Mouse (Mus musculus) midbrain, embryonic 11.5 days (tissue): ENCODE measurements around the gene Rexo2. TPM values are rescaled to one million over a fixed set of nuclear protein-coding genes. Genes with fewer than 3 reads are reported as not detected.
"Not testable (repeated sequence)": the region's sequence is repeated elsewhere in the genome, so short reads cannot be mapped to it uniquely, and the experiment has no call there.

Experiments
- ATAC-seq: fragments of 200-750 bp; cut with Nextera tagmentation; 2 replicates; pipeline ENCODE4 v1.8.0; 2017; ENCODE audit warnings: moderate TSS enrichment, moderate library complexity; ENCODE audit not compliant: low FRiP score
- DNase-seq: peaks from one replicate; pipeline ENCODE4 v3.0.0; 2015; ENCODE audit warnings: low spot score; ENCODE audit errors: missing footprints
- H3K27ac ChIP-seq: fragments of 300-500 bp; sonication (generic); 2 replicates; pipeline ENCODE4 v1.5.1; 2014; ENCODE audit warnings: low read depth, low read length
- H3K27me3 ChIP-seq: fragments of 300-500 bp; sonication (generic); 2 replicates; pipeline ENCODE4 v1.6.1; 2014; ENCODE audit warnings: mild to moderate bottlenecking, low read length, moderate library complexity, mixed read lengths; ENCODE audit not compliant: control insufficient read depth, insufficient read depth
- H3K36me3 ChIP-seq: fragments of 300-500 bp; sonication (generic); 2 replicates; pipeline ENCODE4 v1.6.1; 2014; ENCODE audit warnings: mild to moderate bottlenecking, low read length, moderate library complexity, mixed read lengths; ENCODE audit not compliant: control insufficient read depth, insufficient read depth
- H3K4me1 ChIP-seq: fragments of 300-500 bp; sonication (generic); 2 replicates; pipeline ENCODE4 v1.6.1; 2014; ENCODE audit warnings: low read length; ENCODE audit not compliant: control insufficient read depth, insufficient read depth
- H3K4me2 ChIP-seq: fragments of 300-500 bp; sonication (generic); 2 replicates; pipeline ENCODE4 v1.6.1; 2014; ENCODE audit warnings: mild to moderate bottlenecking, moderate library complexity
- H3K4me3 ChIP-seq: fragments of 300-500 bp; sonication (generic); 2 replicates; pipeline ENCODE4 v1.5.1; 2014; ENCODE audit warnings: low read depth, low read length
- H3K9ac ChIP-seq: fragments of 300-500 bp; sonication (generic); 2 replicates; pipeline ENCODE4 v1.6.1; 2014; ENCODE audit warnings: low read length
- H3K9me3 ChIP-seq: fragments of 300-500 bp; sonication (generic); 2 replicates; pipeline ENCODE4 v1.6.1; 2016; ENCODE audit warnings: low read length; ENCODE audit not compliant: control insufficient read depth
- WGBS: fragments of 180-500 bp; shearing (Covaris S2); extraction: QIAGEN DNeasy Blood & Tissue Kit; methylation state at CpG from one replicate; pipeline ENCODE4 v1.1.7; 2014; 5-methylcytosine and 5-hydroxymethylcytosine counted together
- polyA plus RNA-seq: library from polyadenylated mRNA; unstranded; fragments of >200 nt; fragmentation: Nextera tagmentation; extraction: Ambion mirVana; gene quantifications from 2 replicates; pipeline ENCODE4 v1.2.1, GENCODE M21; 2014

Rexo2 gene
- polyA plus RNA-seq, 1 experiment from 2014 or later = 72.0 TPM

DNA sequence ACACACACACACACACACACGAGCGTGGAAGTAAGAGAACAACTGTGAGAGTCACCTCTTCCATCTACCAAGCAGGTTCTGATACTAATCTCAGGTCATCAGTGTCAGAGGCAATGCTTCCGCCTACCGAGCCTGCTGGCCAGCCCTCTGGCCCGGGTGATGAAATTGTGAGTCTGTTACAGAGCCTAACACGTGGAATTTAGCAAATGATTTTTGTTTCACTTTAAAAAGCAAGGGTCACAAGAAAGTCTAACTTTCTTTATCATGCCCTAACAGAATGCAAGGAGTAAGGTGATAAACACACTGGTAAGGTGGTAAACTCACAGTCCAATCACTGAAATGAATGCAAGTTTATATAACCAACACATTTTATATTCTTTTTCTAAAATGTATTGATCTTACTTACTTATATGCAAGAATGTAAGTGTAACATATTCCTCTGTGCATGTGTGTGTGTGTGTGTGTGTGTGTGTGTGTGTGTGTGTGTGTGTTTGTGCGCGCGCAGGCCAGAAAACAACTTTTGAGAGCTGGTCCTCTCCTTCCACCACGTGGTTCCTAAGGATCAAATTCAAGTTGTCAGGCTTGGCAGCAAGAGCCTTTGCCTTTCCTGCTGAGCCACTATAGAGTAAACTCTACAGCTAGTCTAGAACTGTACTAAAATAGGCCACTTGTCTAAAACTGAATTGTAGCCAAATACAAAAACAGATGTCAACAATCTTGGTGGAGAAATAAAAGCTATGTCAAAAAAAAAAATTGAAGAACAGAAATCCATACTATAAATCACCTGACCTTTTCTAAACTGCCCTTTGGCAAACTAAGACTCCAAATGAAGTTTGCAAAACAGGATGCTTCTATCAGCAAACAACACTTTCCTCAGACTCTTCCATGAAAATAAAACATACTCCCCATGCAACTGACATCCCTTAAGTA is 3.9 kb downstream of the Rexo2 start:
- H3K4me1 ChIP-seq = peaks cover 4% of the 10 kb centered on the region; the same call in 1 of the 2 replicates
- H3K4me3 ChIP-seq = no peak overlapping the region
- no peaks in the 10 kb centered on the region for H3K36me3 ChIP-seq
- ATAC-seq = no peak
- no peak overlapping the region for H3K4me2 ChIP-seq
- no peaks in the 10 kb centered on the region for H3K9me3 ChIP-seq
- no peak for DNase-seq
- H3K9ac ChIP-seq = no peak overlapping the region
- no peaks in the 10 kb centered on the region for H3K27me3 ChIP-seq
- no peak overlapping the region for H3K27ac ChIP-seq
- WGBS = 92% methylated on average over 10 of the region's 10 CpGs

- no peak for DNase-seq
- Histone ChIP-seq H3K9ac (no peak overlapping the region), H3K27me3 (no peaks in the 10 kb centered on the region), H3K36me3 (no peaks in the 10 kb centered on the region), H3K27ac (no peak overlapping the region), H3K4me1 (no peaks in the 10 kb centered on the region), H3K9me3 (no peaks in the 10 kb centered on the region), H3K4me2 (no peak overlapping the region), H3K4me3 (no peak overlapping the region)
- 91% methylated on average over 9 of the region's 9 CpGs for WGBS
- ATAC-seq = no peak
Measured at GRCm38 (mm10) chr9:48474367-48474766, 6.1 kb downstream of the Rexo2 start.

DNA sequence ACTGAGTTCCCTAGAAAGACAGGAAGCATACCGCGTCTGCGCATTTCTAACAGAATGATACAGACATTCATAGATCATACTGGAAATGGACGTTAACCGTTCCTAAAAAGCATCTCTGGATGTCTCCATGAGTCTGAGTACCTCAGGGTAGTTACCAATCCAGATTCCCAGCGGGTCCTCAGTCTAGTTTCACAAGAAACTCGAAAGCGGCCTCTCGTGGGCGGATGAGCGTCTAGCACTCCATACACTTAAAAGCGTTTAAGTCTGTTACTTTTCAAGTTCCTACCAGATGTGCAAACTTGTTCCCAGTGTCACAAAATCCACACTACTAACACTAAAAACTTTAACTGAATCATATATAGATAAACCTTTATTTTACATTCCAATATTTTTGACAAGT is 7.3 kb downstream of the Rexo2 start:
- no peak for ATAC-seq
- 95% methylated on average over 12 of the region's 12 CpGs for WGBS
- H3K4me3 ChIP-seq = no peak overlapping the region

DNA sequence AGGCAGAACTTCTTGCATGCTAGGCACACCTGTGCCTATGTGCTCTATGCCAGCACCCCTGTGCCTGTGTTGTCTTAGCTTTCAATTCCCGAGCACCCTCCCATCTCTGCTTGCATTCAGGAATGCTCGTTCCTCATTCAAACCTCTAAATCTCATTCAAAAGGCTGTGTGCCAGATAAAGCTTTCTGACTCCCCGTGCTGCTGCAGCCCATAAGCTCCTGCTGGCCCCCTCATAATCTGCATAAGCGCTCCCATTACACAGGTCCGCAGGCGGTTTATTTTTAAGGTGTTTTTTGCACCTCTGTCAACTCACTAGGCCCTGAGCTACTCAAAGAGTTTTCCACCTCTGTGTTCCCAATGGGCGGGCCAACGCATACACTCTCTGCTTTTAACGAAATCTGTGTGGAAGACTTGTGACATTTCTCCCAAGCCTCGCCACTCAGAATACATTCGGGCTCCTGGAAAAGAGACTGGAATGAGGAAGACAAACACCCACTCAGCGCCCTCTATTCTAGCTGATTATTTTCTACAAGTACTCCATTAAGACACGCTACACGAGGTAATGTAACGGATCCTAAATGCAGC is 7.9 kb downstream of the Rexo2 start:
- Histone ChIP-seq H3K4me3 (no peak overlapping the region), H3K4me1 (no peaks in the 10 kb centered on the region), H3K36me3 (no peaks in the 10 kb centered on the region), H3K4me2 (no peak overlapping the region), H3K9me3 (no peaks in the 10 kb centered on the region), H3K27me3 (no peaks in the 10 kb centered on the region), H3K27ac (no peak overlapping the region), H3K9ac (no peak overlapping the region)
- no peak for DNase-seq
- 81% methylated on average over 15 of the region's 15 CpGs for WGBS
- ATAC-seq = no peak

More for the DNA sequence above, 7.3 kb downstream of the Rexo2 start:
- no peaks in the 10 kb centered on the region for H3K4me1 ChIP-seq
- no peak overlapping the region for H3K27ac ChIP-seq
- no peaks in the 10 kb centered on the region for H3K9me3 ChIP-seq
- no peaks in the 10 kb centered on the region for H3K27me3 ChIP-seq
- no peak for DNase-seq
- H3K9ac ChIP-seq = no peak overlapping the region
- H3K4me2 ChIP-seq = no peak overlapping the region
- no peaks in the 10 kb centered on the region for H3K36me3 ChIP-seq

- not testable (repeated sequence) for H3K4me3 ChIP-seq, H3K36me3 ChIP-seq
- 91% methylated on average over 5 of the region's 5 CpGs for WGBS
Measured at GRCm38 (mm10) chr9:48467471-48467870, 13.0 kb downstream of the Rexo2 start.

DNA sequence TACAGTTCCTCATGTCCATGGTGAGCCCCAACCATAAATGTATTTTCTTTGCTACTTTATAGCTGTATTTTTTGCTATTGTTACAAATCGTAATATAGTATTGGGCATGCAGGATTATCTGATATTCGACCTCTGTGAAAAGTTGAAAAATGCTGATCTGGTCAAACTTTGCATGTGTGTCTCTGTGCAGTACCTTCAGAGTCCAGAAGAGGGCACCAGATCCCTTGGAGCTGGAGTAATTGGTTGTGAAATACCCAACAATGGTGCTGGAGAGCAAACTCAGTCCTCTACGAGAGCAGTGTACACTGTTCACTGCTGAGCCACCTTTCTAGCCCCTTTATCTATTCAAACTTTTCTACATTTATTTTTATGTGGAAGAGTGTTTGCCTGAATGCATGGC is 13.6 kb downstream of the Rexo2 start:
- no peaks in the 10 kb centered on the region for H3K4me1 ChIP-seq
- no peak overlapping the region for H3K9ac ChIP-seq
- no peaks in the 10 kb centered on the region for H3K27me3 ChIP-seq
- no peak overlapping the region for H3K4me2 ChIP-seq
- ATAC-seq (no peak), DNase-seq (peak; percentile 89)
- no peaks in the 10 kb centered on the region for H3K36me3 ChIP-seq
- 69% methylated on average over 3 of the region's 3 CpGs for WGBS
- H3K4me3 ChIP-seq = no peak overlapping the region
- H3K9me3 ChIP-seq = no peaks in the 10 kb centered on the region
- no peak overlapping the region for H3K27ac ChIP-seq

More at GRCm38 (mm10) chr9:48467471-48467870, 13.0 kb downstream of the Rexo2 start:
- not testable (repeated sequence) for H3K9ac ChIP-seq, H3K27me3 ChIP-seq, H3K4me1 ChIP-seq, ATAC-seq, H3K4me2 ChIP-seq, DNase-seq, H3K27ac ChIP-seq, H3K9me3 ChIP-seq

DNA sequence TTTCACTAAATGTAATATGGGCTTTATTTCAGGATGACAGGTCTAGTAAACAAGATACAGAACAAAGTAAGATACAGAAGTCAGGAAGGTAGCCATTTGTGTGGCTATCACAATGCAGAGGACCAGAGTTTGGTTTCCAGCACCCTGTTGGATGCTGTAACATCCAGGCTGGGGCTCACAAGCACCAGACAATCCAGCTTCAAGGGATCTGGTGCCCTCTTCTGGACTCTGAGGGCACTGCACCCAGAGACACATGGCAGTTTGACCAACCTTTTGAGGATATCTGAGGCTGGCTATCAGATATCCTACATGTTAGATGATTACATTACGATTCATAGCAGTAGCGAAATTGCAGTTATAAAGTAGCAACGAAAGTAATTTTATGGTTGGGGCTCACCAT is 14.8 kb downstream of the Rexo2 start:
- H3K9me3 ChIP-seq = no peaks in the 10 kb centered on the region
- H3K4me3 ChIP-seq = no peak overlapping the region
- H3K4me2 ChIP-seq = no peak overlapping the region
- WGBS = 95% methylated on average over 3 of the region's 3 CpGs
- no peak for DNase-seq
- no peaks in the 10 kb centered on the region for H3K36me3 ChIP-seq
- no peak for ATAC-seq
- H3K4me1 ChIP-seq = no peaks in the 10 kb centered on the region
- no peak overlapping the region for H3K27ac ChIP-seq
- H3K27me3 ChIP-seq = no peaks in the 10 kb centered on the region
- no peak overlapping the region for H3K9ac ChIP-seq

GRCm38 (mm10) chr9:48461545-48461944 is 18.9 kb downstream of the Rexo2 start:
- Histone ChIP-seq H3K4me2 (no peak overlapping the region), H3K36me3 (no peaks in the 10 kb centered on the region), H3K27ac (no peak overlapping the region), H3K9ac (no peak overlapping the region), H3K4me1 (no peaks in the 10 kb centered on the region), H3K27me3 (no peaks in the 10 kb centered on the region), H3K9me3 (no peaks in the 10 kb centered on the region), H3K4me3 (no peak overlapping the region)
- DNase-seq (no peak), ATAC-seq (no peak)
- 97% methylated on average over 3 of the region's 3 CpGs for WGBS

GRCm38 (mm10) chr9:48460720-48461119 is 19.7 kb downstream of the Rexo2 start:
- Histone ChIP-seq H3K27me3 (no peaks in the 10 kb centered on the region), H3K27ac (no peak overlapping the region), H3K9me3 (no peaks in the 10 kb centered on the region), H3K4me3 (no peak overlapping the region), H3K4me1 (no peaks in the 10 kb centered on the region), H3K4me2 (no peak overlapping the region), H3K36me3 (no peaks in the 10 kb centered on the region), H3K9ac (no peak overlapping the region)
- no peak for DNase-seq
- no peak for ATAC-seq
- WGBS = 90% methylated on average over 8 of the region's 8 CpGs
